Mouse (Mus musculus): ENCODE measurements at regions not wholly inside any gene's neighbourhood (a gene's known extent, or its start where the extent isn't known, plus 50 kb on each side); places are given as distances from the start of the nearest gene placed in this dataset.
"Not testable (repeated sequence)": the region's sequence is repeated elsewhere in the genome, so short reads cannot be mapped to it uniquely, and the experiment has no call there.

GRCm38 (mm10) chr14:102161291-102162284, 431.8 kb downstream of the Lmo7 start:
- TF ChIP-seq CTCF (IDR thresholded peaks at IDR 0.05; ENCODE audit: control insufficient read depth, insufficient read depth, insufficient replicate concordance, low read depth, low read length) (no peak), POLR2A (IDR thresholded peaks at IDR 0.05; ENCODE audit: control insufficient read depth, low read depth, low read length) (no peak)
- Histone ChIP-seq H3K27me3 (ENCODE audit: control insufficient read depth, insufficient read depth, low read length) (no peaks in the 10 kb centered on the region), H3K36me3 (ENCODE audit: control insufficient read depth, insufficient read depth, low read length) (no peaks in the 10 kb centered on the region), H3K4me1 (ENCODE audit: control insufficient read depth, insufficient read depth, low read length) (no peaks in the 10 kb centered on the region), H3K4me3 (ENCODE audit: control insufficient read depth, low read depth, low read length) (no peak overlapping the region), H3K27ac (ENCODE audit: control insufficient read depth, insufficient read depth, low read depth, low read length) (no peak overlapping the region)

- H3K36me3 ChIP-seq (ENCODE audit: control insufficient read depth, insufficient read depth, low read length); H3K27me3 ChIP-seq (ENCODE audit: control insufficient read depth, insufficient read depth, low read length); H3K4me1 ChIP-seq (ENCODE audit: control insufficient read depth, insufficient read depth, low read length); H3K27ac ChIP-seq (ENCODE audit: control insufficient read depth, insufficient read depth, low read depth, low read length); H3K4me3 ChIP-seq (ENCODE audit: control insufficient read depth, low read depth, low read length): not testable (repeated sequence)
Observed at GRCm38 (mm10) chr14:102150410-102150809, 420.7 kb downstream of the Lmo7 start.

GRCm38 (mm10) chr14:102142720-102143119, 413.0 kb downstream of the Lmo7 start:
- Histone ChIP-seq H3K4me1 (ENCODE audit: control insufficient read depth, insufficient read depth, low read length) (no peaks in the 10 kb centered on the region), H3K36me3 (ENCODE audit: control insufficient read depth, insufficient read depth, low read length) (no peaks in the 10 kb centered on the region), H3K27me3 (ENCODE audit: control insufficient read depth, insufficient read depth, low read length) (no peaks in the 10 kb centered on the region), H3K4me3 (ENCODE audit: control insufficient read depth, low read depth, low read length) (no peak overlapping the region), H3K27ac (ENCODE audit: control insufficient read depth, insufficient read depth, low read depth, low read length) (no peak overlapping the region)
- TF ChIP-seq POLR2A (IDR thresholded peaks at IDR 0.05; ENCODE audit: control insufficient read depth, low read depth, low read length) (no peak), CTCF (IDR thresholded peaks at IDR 0.05; ENCODE audit: control insufficient read depth, insufficient read depth, insufficient replicate concordance, low read depth, low read length) (no peak)

GRCm38 (mm10) chr14:102138936-102139335, 409.2 kb downstream of the Lmo7 start:
- H3K27ac ChIP-seq (ENCODE audit: control insufficient read depth, insufficient read depth, low read depth, low read length), result no peak overlapping the region
- no peaks in the 10 kb centered on the region for H3K36me3 ChIP-seq (ENCODE audit: control insufficient read depth, insufficient read depth, low read length)
- no peaks in the 10 kb centered on the region for H3K4me1 ChIP-seq (ENCODE audit: control insufficient read depth, insufficient read depth, low read length)
- no peaks in the 10 kb centered on the region for H3K27me3 ChIP-seq (ENCODE audit: control insufficient read depth, insufficient read depth, low read length)
- TF ChIP-seq CTCF (IDR thresholded peaks at IDR 0.05; ENCODE audit: control insufficient read depth, insufficient read depth, insufficient replicate concordance, low read depth, low read length) (no peak), POLR2A (IDR thresholded peaks at IDR 0.05; ENCODE audit: control insufficient read depth, low read depth, low read length) (no peak)
- H3K4me3 ChIP-seq (ENCODE audit: control insufficient read depth, low read depth, low read length), result no peak overlapping the region

GRCm38 (mm10) chr14:102118166-102118565, 388.4 kb downstream of the Lmo7 start:
- no peaks in the 10 kb centered on the region for H3K27me3 ChIP-seq (ENCODE audit: control insufficient read depth, insufficient read depth, low read length)
- no peak overlapping the region for H3K4me3 ChIP-seq (ENCODE audit: control insufficient read depth, low read depth, low read length)
- no peak overlapping the region for H3K27ac ChIP-seq (ENCODE audit: control insufficient read depth, insufficient read depth, low read depth, low read length)
- no peaks in the 10 kb centered on the region for H3K36me3 ChIP-seq (ENCODE audit: control insufficient read depth, insufficient read depth, low read length)
- no peaks in the 10 kb centered on the region for H3K4me1 ChIP-seq (ENCODE audit: control insufficient read depth, insufficient read depth, low read length)
- no peak for TF ChIP-seq POLR2A (IDR thresholded peaks at IDR 0.05; ENCODE audit: control insufficient read depth, low read depth, low read length)

- Histone ChIP-seq H3K4me3 (ENCODE audit: control insufficient read depth, low read depth, low read length) (no peak overlapping the region), H3K4me1 (ENCODE audit: control insufficient read depth, insufficient read depth, low read length) (no peaks in the 10 kb centered on the region), H3K27ac (ENCODE audit: control insufficient read depth, insufficient read depth, low read depth, low read length) (no peak overlapping the region), H3K27me3 (ENCODE audit: control insufficient read depth, insufficient read depth, low read length) (no peaks in the 10 kb centered on the region), H3K36me3 (ENCODE audit: control insufficient read depth, insufficient read depth, low read length) (no peaks in the 10 kb centered on the region)
- TF ChIP-seq POLR2A (IDR thresholded peaks at IDR 0.05; ENCODE audit: control insufficient read depth, low read depth, low read length) (no peak), CTCF (IDR thresholded peaks at IDR 0.05; ENCODE audit: control insufficient read depth, insufficient read depth, insufficient replicate concordance, low read depth, low read length) (no peak)
Observed at GRCm38 (mm10) chr14:102106165-102106564, 376.4 kb downstream of the Lmo7 start.

GRCm38 (mm10) chr14:102094105-102094504, 364.3 kb downstream of the Lmo7 start:
- no peaks in the 10 kb centered on the region for H3K36me3 ChIP-seq (ENCODE audit: control insufficient read depth, insufficient read depth, low read length)
- H3K27me3 ChIP-seq (ENCODE audit: control insufficient read depth, insufficient read depth, low read length), result no peaks in the 10 kb centered on the region
- no peak for TF ChIP-seq CTCF (IDR thresholded peaks at IDR 0.05; ENCODE audit: control insufficient read depth, insufficient read depth, insufficient replicate concordance, low read depth, low read length)
- TF ChIP-seq POLR2A (IDR thresholded peaks at IDR 0.05; ENCODE audit: control insufficient read depth, low read depth, low read length), result no peak
- no peak overlapping the region for H3K4me3 ChIP-seq (ENCODE audit: control insufficient read depth, low read depth, low read length)
- no peak overlapping the region for H3K27ac ChIP-seq (ENCODE audit: control insufficient read depth, insufficient read depth, low read depth, low read length)
- no peaks in the 10 kb centered on the region for H3K4me1 ChIP-seq (ENCODE audit: control insufficient read depth, insufficient read depth, low read length)
